Mouse (Mus musculus): ENCODE measurements around the gene Cul9.
A peak's percentile ranks its signal among the peaks of the same experiment; 100 is the strongest.
"Not testable (repeated sequence)": the region's sequence is repeated elsewhere in the genome, so short reads cannot be mapped to it uniquely, and the experiment has no call there.

Gene Cul9

DNA sequence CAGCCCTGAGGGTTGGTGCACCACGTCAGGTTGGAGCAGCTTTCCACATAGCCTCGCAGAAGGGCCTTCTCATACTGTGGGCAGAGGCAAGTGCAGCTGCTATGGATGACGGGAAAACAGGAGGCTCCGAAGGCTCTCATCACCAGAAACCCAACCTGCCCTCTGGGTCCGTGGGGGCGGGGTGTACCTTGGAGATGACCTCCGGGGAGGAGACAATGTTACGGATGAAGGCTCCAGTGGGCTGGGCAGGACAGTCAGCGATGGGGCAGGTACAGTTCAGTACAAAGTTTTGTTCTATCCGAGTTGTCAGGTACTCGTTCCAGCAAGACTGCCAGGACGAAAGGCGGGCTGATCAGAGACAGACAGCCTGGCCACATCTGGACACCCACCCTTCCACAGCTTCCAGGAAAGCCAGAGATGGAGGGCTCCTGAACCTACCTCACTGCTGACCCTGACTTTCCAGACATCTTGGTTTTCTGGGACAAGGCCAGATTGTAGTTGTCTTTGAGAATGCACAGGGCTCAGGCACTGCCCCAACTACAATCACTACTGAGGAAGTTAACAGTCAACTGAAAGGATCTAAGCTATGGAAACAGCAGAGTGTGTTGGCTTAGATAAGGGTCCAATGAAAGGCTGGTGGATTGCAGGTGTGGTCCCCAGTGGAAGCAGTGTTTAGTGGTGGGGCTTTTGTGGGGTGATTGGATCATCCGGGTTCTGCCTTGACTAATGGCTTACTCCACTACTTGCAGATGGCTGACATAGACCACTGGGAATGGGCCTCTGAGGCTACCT lies 42.1 kb downstream of the Cul9 start:
- DNase-seq (ENCODE audit: low read depth) = no peak

DNA sequence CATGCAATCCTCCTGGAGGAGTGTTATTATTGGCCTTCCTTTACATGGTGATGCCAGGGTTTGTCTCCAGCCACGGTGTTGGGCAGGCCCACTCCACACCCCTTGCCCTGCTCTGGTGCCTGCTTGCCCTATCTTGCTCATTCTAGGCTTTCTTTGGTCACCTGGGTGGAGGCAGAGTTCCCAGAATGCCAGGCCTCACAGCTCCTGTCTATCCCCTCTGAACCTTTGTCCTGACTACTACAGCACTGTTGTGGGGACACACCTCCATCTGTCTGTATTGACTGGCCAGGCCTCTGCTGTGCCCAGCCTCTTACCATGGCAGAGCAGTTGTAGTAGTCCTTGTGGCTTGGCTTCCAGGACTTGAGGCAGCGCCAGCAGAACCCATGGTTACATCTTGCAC lies 43.4 kb downstream of the Cul9 start:
- DNase-seq (ENCODE audit: low read depth) = no peak

DNA sequence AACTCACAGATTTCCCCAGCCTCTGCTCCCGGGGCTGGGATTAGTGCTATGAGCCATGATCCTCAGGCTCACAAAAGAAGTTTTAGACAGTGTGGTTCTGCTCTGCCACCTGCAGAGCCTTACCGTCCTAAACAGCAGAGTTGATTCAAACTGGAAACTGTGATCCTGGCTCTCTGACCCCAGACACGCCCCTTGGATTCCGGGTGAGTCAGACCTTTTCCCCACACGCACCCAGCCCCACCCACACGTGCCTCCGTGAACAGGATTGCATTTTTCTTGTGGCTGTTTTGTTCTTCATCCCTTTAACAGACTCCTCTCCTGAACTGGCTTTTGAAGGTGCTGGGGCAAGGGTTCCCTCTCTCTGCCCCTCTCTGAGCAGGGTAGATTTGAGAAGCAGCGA lies 48.2 kb downstream of the Cul9 start:
- DNase-seq (ENCODE audit: low read depth) = peak; percentile 42

DNA sequence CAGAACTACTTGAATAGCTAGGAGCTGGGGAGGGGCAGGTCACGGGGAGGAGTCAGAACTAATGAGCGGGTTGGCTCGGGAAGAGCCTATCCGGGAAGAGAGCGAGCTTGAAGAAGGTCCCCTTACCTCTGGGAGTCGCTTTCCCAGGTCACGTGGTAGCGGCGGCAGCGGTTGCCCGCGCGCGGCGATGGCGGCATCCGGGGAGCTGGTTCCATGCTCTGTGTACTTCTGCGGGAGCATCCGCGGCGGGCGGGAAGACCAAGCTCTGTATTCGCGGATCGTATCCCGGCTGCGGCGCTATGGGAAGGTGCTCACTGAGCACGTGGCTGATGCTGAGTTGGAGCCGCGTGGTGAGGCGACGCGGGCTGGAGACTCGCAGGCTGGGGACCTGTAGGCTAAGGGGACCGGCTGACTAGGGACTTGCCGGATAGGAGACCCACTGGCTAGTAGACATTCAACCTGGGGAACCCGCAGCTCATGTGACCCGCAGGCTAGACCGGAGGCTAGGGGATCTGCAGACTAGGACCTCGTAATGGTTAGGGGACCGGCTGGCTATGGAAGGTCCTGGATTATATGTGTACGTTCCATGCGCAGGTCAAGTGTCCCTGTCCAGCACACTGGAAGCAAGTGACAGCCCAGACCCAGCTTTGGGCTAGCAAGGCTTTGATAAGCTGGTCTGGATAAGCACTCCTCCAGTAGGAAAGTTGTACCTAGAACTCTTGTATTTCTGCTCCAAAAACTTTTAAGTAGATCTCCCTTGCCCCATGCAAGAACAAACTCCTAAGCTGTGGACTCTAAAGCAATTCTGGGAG lies 49.4 kb downstream of the Cul9 start, which contains the start of gene Dnph1:
Gene Dnph1, plus strand, starts transcription at position 89 of the 812 bp plus-strand sequence.
- peak; percentile 54 for DNase-seq (ENCODE audit: low read depth)

DNA sequence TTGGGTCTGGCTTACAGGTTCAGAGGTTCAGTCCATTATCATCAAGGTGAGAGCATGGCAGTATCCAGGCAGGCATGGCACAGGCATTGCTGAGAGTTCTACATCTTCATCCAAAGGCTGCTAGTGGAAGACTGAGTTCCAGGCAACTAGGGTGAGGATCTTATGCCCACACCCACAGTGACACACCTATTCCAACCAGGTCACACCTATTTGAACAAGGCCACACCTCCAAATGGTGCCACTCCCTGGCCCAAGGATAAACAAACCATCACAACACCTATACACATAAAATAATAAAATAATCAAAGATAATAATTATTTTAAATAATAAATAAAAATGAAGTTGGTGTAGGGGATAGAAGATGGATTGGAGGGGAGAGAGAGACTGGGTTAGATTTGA lies 50.1 kb downstream of the Cul9 start:
- DNase-seq (ENCODE audit: low read depth) = not testable (repeated sequence)

DNA sequence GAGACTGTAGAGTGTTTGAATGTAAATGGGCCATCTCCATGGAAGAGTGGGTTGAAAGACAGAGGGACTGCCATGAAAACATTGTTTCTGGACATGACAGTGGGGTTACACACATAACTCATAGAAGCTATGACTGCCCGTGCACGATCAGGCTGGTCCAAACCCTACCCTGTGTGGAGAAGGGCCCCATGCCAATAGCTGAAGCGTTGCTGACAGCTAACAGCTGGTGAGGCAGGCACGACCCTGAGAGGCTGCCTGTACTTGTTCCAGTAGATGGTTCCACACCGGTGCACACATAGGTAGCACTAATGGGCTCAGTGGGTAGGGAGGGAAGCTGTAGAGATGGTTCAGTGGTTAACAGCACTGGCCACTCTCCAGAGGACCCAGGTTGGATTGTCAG lies 50.7 kb downstream of the Cul9 start:
- DNase-seq (ENCODE audit: low read depth) = no peak

DNA sequence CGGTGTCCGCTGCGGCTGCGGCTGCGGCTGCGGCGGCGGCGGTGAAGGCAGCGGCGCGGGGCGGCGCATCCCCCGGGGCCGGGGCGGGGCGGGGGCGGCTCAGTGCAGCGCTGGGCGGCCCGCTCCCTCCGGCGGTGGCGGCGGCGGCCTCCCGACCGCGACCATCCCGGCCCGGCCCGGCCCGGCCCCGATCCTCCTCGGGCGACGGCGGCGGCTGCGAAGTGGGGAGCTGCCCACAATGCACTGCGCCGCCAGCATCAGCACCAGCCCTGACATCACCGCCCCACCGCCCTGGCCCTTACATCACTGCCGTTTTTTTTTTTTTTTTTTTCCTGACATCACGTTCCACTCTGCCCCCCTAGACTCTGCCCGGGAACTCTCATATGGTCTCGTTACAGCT lies 58.8 kb downstream of the Cul9 start, which contains the start of gene Ttbk1:
Gene Ttbk1, minus strand, starts transcription at position 245 of the 400 bp plus-strand sequence.
- no peak for DNase-seq (ENCODE audit: low read depth)

DNA sequence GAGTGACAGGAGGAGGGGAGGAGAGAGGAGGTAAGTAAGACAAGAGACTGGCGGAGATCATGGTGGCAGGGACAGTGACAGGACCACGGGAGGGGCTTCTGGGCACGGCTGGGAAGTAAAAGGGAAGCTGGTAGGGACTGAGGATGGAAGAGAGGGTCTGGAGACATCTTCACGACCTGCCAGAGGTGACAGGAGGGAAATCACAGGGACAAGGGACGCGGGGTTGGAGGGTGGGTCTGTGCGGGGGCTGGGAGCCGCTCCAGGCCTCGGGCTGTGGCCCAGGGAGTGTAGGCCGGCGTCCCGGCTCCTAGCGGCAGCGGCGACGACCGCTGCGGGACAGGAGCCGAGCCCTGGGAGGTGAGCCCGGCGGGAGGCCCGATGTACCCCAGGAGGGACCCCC lies 59.2 kb downstream of the Cul9 start:
- no peak for DNase-seq (ENCODE audit: low read depth)

DNA sequence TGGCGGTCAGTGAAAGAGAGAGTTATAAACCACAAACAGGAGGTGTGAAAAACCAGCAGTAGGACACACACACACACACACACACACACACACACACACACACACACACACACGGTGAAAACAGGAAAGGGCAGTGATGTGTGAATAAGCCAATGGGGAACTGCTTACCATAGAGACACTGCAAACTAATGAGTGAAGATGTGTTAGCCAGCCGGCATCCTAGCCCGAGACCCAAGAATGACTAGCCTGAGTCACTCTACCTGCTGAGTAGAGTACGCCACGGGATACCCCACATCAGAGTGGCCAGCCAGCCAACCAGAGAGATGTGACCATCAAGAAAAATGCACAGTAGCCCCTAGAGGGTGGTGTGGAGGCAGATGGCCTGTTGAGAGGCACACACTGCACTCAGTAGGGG lies 61.7 kb downstream of the Cul9 start:
- no peak for DNase-seq (ENCODE audit: low read depth)

DNA sequence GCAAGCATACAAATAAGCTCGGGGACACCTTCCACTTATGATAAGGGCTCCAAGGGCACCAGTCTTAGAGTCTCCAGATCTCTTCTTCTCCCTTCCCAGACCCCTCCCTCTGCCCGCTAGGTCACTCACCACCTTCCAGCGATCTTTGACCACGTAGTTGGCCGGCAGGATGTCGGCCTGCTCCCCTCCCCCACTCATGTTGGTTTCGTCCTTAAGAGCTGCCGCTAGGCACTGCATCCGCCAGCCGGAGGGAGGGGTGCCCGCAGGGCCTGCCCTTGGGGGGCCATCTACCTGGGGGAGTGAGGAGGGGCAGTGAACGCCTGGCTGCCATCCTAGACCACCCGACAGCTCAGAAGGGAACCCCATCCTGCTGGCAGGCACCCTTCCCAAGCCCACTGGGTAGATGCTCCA lies 62.2 kb downstream of the Cul9 start:
- no peak for DNase-seq (ENCODE audit: low read depth)

DNA sequence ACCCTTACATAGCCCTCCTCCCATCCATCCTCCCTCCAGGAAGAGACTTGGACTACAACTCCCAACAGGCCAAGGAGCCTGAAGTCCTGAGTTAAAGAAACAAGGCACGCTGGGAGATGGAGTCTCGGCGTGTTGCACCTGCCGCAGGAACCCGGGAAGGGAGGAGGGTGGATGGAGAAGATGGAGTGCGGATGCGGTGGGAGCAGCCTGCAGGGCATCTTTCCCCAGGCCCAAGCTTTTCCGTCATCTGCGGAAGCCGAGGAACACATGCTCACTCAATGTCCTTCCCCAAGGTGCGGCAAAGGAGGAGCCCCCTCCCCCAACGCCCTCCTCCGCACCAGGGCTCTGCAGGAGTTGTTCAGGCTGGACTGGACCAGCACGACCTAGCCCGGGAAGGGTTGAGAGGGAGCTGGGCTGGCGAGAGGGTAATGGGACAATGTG lies 62.6 kb downstream of the Cul9 start:
- DNase-seq (ENCODE audit: low read depth) = no peak

DNA sequence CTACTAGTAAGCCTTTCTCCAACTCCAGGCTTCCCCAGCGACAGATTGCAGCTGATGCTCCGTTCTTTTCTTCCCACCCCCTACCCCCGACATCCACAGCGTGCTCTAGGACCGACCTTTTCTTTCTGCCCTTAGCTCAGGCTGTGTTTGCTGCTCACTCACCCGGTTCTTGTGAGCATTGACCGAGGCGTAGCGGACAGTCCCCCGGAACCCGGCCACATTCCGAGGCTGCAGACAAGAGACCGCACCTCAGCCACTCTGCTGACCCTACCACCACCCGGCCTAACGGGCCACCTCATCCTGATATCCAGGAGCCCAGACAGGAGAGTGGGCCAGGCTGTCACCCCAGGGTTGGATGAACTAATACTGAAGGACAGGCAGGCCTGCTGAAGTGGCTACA lies 68.9 kb downstream of the Cul9 start:
- no peak for DNase-seq (ENCODE audit: low read depth)

DNA sequence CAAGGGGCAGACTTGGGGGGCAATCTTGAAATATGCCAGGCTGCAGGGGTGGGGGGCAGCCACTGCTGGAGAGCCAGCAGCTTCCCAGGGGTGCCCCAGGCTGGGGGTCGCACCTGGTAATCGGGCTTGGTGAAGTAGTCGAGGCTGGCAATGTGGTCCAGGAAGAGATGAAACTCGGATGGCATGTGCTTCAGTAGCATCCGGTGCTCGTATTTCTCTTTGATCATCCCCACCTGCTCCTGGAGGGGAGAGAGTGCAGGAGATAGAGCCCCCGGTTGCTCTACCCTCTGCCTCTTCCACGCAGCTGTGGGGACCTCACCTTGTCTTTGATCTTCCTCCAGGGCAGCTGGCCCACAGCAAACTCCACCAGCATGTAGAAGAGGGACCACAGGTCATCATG lies 69.6 kb downstream of the Cul9 start:
- no peak for DNase-seq (ENCODE audit: low read depth)

DNA sequence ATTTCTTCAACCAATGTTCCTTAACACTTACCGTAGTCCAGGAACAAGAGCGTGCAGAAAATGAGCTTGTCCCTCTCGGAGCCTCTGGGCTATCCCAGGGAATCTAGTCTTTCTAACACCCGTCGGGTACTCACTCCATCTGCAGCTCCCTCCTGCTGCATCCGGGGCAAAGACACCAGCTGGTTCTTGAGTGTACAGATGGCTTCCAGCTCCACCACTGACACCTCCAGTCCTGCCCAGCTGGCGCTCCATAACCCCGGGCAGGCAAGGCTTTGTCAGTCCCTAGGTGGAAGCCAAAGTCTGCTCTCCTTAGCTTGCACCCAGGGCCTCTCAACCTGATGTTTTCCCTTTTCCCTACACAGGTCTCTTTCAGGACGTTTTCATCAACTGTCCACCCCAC lies 78.4 kb downstream of the Cul9 start:
- DNase-seq (ENCODE audit: low read depth) = no peak

DNA sequence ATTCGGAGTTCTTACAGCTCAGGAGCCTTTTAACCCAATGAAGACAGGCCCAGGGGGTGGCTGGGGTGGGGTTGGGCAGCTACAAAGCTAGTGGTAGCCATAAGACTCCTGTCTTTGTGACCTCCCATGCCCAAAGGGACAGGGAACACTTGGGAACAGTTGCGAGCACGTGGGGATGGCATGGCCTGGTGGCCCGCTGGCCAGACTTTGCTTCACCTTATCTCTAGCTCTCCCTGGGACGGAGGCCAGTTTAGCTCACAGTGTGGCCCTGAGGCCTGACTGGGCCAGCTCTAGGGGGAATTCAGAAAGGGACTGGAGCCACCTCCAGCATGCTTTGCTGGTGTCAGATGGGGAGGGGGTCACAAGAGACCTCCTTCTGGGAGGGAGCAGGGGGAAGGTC lies 84.0 kb downstream of the Cul9 start:
- no peak for DNase-seq (ENCODE audit: low read depth)

DNA sequence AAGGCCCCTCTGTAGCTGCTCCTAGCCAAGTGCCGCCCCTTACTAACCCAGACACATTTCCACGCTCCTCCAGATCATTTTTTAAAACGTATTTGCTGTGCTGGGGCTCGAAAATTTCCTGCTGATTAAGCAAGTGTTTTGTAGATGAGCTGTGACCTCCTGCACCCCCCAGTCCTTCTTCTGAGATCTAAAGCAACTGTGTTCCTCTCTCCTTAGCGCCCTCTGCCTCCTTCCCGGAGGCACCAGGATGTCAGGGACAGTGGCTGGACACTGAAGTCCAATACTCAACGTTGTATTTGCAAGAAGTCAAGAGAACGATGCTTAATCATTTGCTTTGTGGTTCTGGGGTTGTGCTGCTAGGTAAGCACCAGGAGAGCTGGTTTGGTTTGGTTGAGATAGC lies 84.8 kb downstream of the Cul9 start:
- DNase-seq (ENCODE audit: low read depth) = no peak

DNA sequence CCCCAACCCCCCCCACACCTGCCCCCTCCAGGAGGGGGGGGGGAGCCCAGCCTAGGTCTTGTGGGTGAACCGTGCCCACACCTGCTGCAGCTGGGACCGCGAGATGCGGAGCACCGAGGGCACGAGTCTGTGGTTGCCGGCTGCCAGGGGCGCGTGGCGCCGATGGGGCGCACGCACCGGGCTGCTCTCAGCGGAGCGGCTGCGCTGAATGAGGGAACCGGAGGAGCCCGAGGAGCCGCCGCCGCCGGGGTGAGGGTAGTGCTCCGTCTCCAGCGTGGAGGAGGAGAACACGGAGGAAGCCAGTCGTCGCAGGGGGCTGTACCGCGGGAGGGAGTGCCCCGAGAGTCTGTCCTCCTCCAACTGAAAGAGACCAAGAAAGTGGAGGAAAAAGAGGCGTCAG lies 85.5 kb downstream of the Cul9 start:
- no peak for DNase-seq (ENCODE audit: low read depth)

DNA sequence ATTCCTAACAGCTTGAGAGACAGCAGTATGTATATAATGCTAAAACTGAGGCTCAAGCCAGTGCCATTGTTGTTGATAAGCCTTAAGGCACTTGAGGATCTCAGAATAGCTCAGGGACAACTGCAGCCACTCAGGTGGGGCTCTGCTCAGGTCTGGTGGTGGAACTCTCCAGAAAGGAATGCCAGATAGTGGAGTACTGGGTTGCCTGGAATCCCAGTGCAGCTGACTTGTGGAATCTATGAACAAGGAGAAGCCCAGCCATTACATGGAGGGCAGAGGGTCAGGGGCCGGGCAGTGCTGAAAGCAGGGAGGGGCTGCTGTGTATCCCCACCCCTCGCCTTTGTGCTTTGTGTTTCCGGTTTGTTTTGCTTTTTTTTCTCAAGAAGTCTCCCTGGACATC lies 87.7 kb downstream of the Cul9 start:
- no peak for DNase-seq (ENCODE audit: low read depth)

DNA sequence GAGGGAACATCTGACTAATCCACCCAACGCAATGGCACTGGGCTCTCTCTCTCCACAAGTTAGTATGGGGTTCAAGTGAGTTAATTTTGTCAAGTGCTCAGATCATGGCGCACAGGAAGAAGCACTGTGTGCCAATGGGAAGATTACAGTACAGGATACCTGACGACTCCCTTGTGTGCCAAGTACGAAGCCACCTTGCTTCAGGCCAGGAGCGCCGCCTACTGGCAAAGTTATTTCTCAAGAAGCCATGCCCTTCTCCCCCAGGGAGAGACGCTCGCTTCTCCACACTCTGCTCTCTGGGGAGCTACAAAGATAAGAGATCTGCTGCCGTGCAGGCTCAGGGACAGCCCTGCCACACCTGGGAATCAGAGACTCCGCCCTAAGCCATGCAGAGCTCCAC lies 88.4 kb downstream of the Cul9 start:
- DNase-seq (ENCODE audit: low read depth) = no peak

DNA sequence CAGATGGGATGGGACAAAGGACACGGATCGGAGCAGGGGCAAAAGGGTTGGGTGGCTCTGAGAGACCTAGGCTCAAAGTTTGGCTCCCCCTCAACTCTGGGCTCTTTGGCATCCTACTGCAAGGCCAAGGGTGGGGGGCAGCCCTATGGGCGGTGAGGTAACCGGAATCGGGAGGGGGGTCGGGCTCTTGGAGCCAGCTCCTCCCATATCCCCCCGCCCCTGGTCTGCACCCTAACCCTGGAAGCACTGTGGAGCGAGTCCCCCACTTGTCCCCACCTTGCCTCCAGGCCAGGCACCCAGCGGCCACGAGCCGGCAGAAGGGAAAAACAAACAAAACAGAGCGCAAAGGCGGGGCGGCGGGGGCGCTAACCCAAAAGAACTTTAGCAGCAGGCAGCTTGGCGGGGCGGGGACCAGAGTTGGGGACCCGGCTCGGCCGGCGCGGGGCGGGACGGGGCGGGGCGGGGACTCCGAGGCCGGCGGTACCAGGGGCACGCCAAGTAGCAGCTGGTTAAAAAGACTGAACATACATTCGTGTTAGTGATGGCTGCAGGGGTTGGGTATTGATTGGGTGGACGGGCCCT lies 91.0 kb downstream of the Cul9 start:
- DNase-seq (ENCODE audit: low read depth) = no peak

DNA sequence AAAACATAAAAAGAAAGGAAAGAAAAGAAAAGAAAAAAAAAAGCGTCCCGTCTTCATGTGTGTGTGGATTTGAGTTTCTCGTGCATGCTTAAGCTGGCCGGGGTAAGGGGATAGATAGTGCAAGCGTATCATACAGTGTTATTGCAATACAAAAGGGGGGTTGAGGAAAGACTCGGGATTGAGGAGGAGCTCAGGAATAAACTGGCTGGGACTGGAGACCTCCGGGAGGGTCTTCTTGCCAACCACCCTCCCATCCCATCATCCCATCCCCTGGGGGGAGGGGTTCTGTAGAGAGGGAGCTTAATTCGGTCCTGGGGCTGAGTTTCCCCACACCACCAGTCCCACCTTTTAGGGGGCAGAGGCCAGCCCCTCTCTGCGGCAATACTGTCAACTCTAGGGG lies 91.6 kb downstream of the Cul9 start:
- DNase-seq (ENCODE audit: low read depth) = no peak

DNA sequence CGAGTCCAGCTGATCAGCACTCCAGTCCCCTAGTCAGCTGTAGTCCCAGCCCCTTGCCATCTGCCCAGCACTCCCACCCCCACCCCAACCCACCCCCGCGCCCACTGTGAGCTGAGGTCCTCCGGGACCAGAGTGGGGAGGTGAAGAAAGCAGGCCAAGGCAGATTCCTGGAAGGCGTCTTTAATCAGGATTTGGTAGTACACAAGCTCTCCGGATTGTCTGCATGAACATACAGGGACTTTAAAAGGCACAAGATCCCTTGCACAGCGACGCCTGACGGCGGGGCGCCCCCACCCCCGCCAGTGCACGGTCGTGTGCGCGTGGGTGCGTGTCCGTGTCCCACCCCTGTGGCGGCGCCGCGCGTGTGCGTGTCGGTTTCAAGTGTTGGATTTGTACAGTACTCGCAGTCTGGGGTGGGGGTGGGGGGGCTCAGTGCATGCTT lies 92.2 kb downstream of the Cul9 start:
- DNase-seq (ENCODE audit: low read depth) = no peak
